Mouse (Mus musculus): ENCODE measurements around the gene Hs3st4. TPM values are rescaled to one million over a fixed set of nuclear protein-coding genes. Genes with fewer than 3 reads are reported as not detected.

The Hs3st4 gene
- polyA plus RNA-seq, 1 experiment = not detected

GRCm38 (mm10) chr7:124047382-124047781 lies 64.7 kb downstream of the Hs3st4 start:
- TF ChIP-seq GATA1 (IDR thresholded peaks at IDR 0.05; ENCODE audit: low read length) = no peak

- no peak for TF ChIP-seq GATA1 (IDR thresholded peaks at IDR 0.05; ENCODE audit: low read length)
Observed at GRCm38 (mm10) chr7:124048971-124049370, 66.3 kb downstream of the Hs3st4 start.

GRCm38 (mm10) chr7:124050421-124050820 lies 67.8 kb downstream of the Hs3st4 start:
- no peak for TF ChIP-seq GATA1 (IDR thresholded peaks at IDR 0.05; ENCODE audit: low read length)

GRCm38 (mm10) chr7:124083741-124084140 lies 101.1 kb downstream of the Hs3st4 start:
- TF ChIP-seq GATA1 (IDR thresholded peaks at IDR 0.05; ENCODE audit: low read length) = no peak

GRCm38 (mm10) chr7:124129019-124129418 lies 146.3 kb downstream of the Hs3st4 start:
- no peak for TF ChIP-seq GATA1 (IDR thresholded peaks at IDR 0.05; ENCODE audit: low read length)

- no peak for TF ChIP-seq GATA1 (IDR thresholded peaks at IDR 0.05; ENCODE audit: low read length)
Observed at GRCm38 (mm10) chr7:124131312-124131711, 148.6 kb downstream of the Hs3st4 start.

GRCm38 (mm10) chr7:124136133-124136532 lies 153.5 kb downstream of the Hs3st4 start:
- TF ChIP-seq GATA1 (IDR thresholded peaks at IDR 0.05; ENCODE audit: low read length) = no peak

- TF ChIP-seq GATA1 (IDR thresholded peaks at IDR 0.05; ENCODE audit: low read length) = no peak
Observed at GRCm38 (mm10) chr7:124141229-124141628, 158.6 kb downstream of the Hs3st4 start.

GRCm38 (mm10) chr7:124150901-124151300 lies 168.2 kb downstream of the Hs3st4 start:
- TF ChIP-seq GATA1 (IDR thresholded peaks at IDR 0.05; ENCODE audit: low read length) = no peak

- TF ChIP-seq GATA1 (IDR thresholded peaks at IDR 0.05; ENCODE audit: low read length) = no peak
Observed at GRCm38 (mm10) chr7:124163301-124163700, 180.6 kb downstream of the Hs3st4 start.

GRCm38 (mm10) chr7:124166229-124166628 lies 183.6 kb downstream of the Hs3st4 start:
- no peak for TF ChIP-seq GATA1 (IDR thresholded peaks at IDR 0.05; ENCODE audit: low read length)

- no peak for TF ChIP-seq GATA1 (IDR thresholded peaks at IDR 0.05; ENCODE audit: low read length)
Observed at GRCm38 (mm10) chr7:124168796-124169195, 186.1 kb downstream of the Hs3st4 start.

GRCm38 (mm10) chr7:124170001-124170400 lies 187.3 kb downstream of the Hs3st4 start:
- no peak for TF ChIP-seq GATA1 (IDR thresholded peaks at IDR 0.05; ENCODE audit: low read length)

GRCm38 (mm10) chr7:124171992-124172391 lies 189.3 kb downstream of the Hs3st4 start:
- TF ChIP-seq GATA1 (IDR thresholded peaks at IDR 0.05; ENCODE audit: low read length) = no peak

- no peak for TF ChIP-seq GATA1 (IDR thresholded peaks at IDR 0.05; ENCODE audit: low read length)
Observed at GRCm38 (mm10) chr7:124180926-124181325, 198.3 kb downstream of the Hs3st4 start.

GRCm38 (mm10) chr7:124184693-124185092 lies 202.0 kb downstream of the Hs3st4 start:
- TF ChIP-seq GATA1 (IDR thresholded peaks at IDR 0.05; ENCODE audit: low read length) = no peak

GRCm38 (mm10) chr7:124198811-124199570 lies 216.3 kb downstream of the Hs3st4 start:
- no peak for TF ChIP-seq GATA1 (IDR thresholded peaks at IDR 0.05; ENCODE audit: low read length)
